ENCODE assay signal across 27 mouse cellular contexts in the genomic region with DNA sequence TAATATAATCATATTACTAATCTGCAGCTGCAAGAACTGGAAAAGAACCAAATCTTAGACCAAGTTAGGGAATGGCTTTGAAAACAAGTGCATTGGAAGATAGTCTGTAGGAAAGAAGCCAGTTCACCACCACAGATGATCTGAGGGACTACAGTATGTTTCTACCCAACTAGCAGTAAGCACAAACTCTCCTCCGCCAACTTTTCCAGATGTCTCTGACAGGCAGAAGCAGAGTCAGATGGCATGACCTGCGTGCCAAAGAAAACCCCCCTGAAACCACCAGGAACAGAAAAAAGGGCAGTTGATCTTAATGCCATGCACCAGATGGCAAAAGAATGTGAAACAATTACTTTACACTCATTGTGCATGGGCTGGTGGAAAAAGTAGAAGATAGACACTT.
A peak's percentile ranks its signal among the peaks of the same experiment; 100 is the strongest.
DNase-seq lines count a peak whose midpoint lies in the region; ATAC-seq and TF ChIP-seq lines count a peak whose summit lies in the region.
"Had no signal": no experiment of that assay in that cellular context is flagged by ENCODE, and none has a peak within 500 bp of the region (broad histone marks: within the 10 kb centered on the region; RNA-seq: fewer than 3 reads in every experiment).

No protein-coding gene starts in this region.

- no peak overlapping the region for H3K4me2 ChIP-seq in forebrain, embryonic 14.5 days (ENCODE audit: low read length)
- H3K4me2 ChIP-seq in forebrain, embryonic 12.5 days, result no peak overlapping the region
- H3K4me2 ChIP-seq in midbrain, postnatal 0 days (ENCODE audit: low read depth, low read length, poor library complexity, severe bottlenecking), result no peak overlapping the region
- no peak overlapping the region for H3K4me2 ChIP-seq in midbrain, embryonic 11.5 days
- H3K4me2 ChIP-seq: heart, embryonic 13.5 days; hindbrain, embryonic 14.5 days; limb, embryonic 15.5 days; liver, embryonic 13.5 days; midbrain, embryonic 15.5 days had no signal

- peak; percentile 23 for DNase-seq in forebrain, embryonic 14.5 days (ENCODE audit: low spot score)
- DNase-seq in midbrain, postnatal 0 days (ENCODE audit: low spot score), result peak; percentile 4
- DNase-seq in midbrain, embryonic 11.5 days (ENCODE audit: low spot score, missing footprints), result no peak
- DNase-seq in fibroblast of lung, adult 2 months (ENCODE audit: low read depth), result peak; percentile 32
- peak; percentile 2 to 14 for DNase-seq in layer of hippocampus, postnatal 36 days
- DNase-seq in kidney, adult 18-20 months, result no peak
- no peak for DNase-seq in kidney, postnatal 10 days
- DNase-seq: adrenal gland, adult 8-10 months; cerebellum, adult 11-12 months; cerebellum, postnatal 36 days; gastrocnemius, adult 2 months; heart, postnatal 10 days; kidney, postnatal 25 days; liver, embryonic 13.5 days; lung, adult 18-20 months; right cerebral cortex, postnatal 25 days; thymus, adult 18-20 months; thymus, postnatal 36 days had no signal

- no peak for TF ChIP-seq CTCF in midbrain, postnatal 0 days (IDR thresholded peaks at IDR 0.05)

- H3K9ac ChIP-seq in forebrain, embryonic 14.5 days (ENCODE audit: low read length), result no peak overlapping the region
- H3K9ac ChIP-seq in forebrain, embryonic 12.5 days, result no peak overlapping the region
- no peak overlapping the region for H3K9ac ChIP-seq in midbrain, postnatal 0 days (replicated peaks; ENCODE audit: low read length, poor library complexity, severe bottlenecking)
- no peak overlapping the region for H3K9ac ChIP-seq in midbrain, embryonic 11.5 days (ENCODE audit: low read length)
- H3K9ac ChIP-seq: heart, embryonic 13.5 days; hindbrain, embryonic 14.5 days; limb, embryonic 15.5 days; liver, embryonic 13.5 days; midbrain, embryonic 15.5 days had no signal

- H3K4me1 ChIP-seq in forebrain, embryonic 14.5 days (ENCODE audit: control insufficient read depth, insufficient read depth, low read length), result no peaks in the 10 kb centered on the region
- no peaks in the 10 kb centered on the region for H3K4me1 ChIP-seq in forebrain, embryonic 12.5 days
- H3K4me1 ChIP-seq in midbrain, postnatal 0 days (ENCODE audit: insufficient read depth, low read length), result no peaks in the 10 kb centered on the region
- H3K4me1 ChIP-seq in midbrain, embryonic 11.5 days (ENCODE audit: control insufficient read depth, insufficient read depth, low read length), result no peaks in the 10 kb centered on the region
- H3K4me1 ChIP-seq: heart, embryonic 13.5 days; limb, embryonic 10.5 days; limb, embryonic 15.5 days; liver, embryonic 13.5 days; midbrain, embryonic 15.5 days had no signal

- H3K27me3 ChIP-seq in forebrain, embryonic 14.5 days (replicated peaks; ENCODE audit: control insufficient read depth, insufficient read depth, low read length), result no peaks in the 10 kb centered on the region
- no peaks in the 10 kb centered on the region for H3K27me3 ChIP-seq in forebrain, embryonic 12.5 days
- no peaks in the 10 kb centered on the region for H3K27me3 ChIP-seq in midbrain, postnatal 0 days (ENCODE audit: insufficient read depth, low read length)
- H3K27me3 ChIP-seq in midbrain, embryonic 11.5 days (ENCODE audit: control insufficient read depth, insufficient read depth, low read length), result no peaks in the 10 kb centered on the region
- H3K27me3 ChIP-seq: heart, embryonic 13.5 days; limb, embryonic 15.5 days; liver, embryonic 13.5 days; midbrain, embryonic 15.5 days had no signal

- H3K36me3 ChIP-seq in forebrain, embryonic 14.5 days (ENCODE audit: control insufficient read depth, insufficient read depth, low read length), result no peaks in the 10 kb centered on the region
- no peaks in the 10 kb centered on the region for H3K36me3 ChIP-seq in forebrain, embryonic 12.5 days (replicated peaks)
- no peaks in the 10 kb centered on the region for H3K36me3 ChIP-seq in midbrain, postnatal 0 days (ENCODE audit: insufficient read depth, low read length)
- no peaks in the 10 kb centered on the region for H3K36me3 ChIP-seq in midbrain, embryonic 11.5 days (ENCODE audit: control insufficient read depth, insufficient read depth, low read length)
- H3K36me3 ChIP-seq: heart, embryonic 13.5 days; limb, embryonic 10.5 days; limb, embryonic 15.5 days; liver, embryonic 13.5 days; midbrain, embryonic 15.5 days had no signal

- 80% methylated on average over 2 of the region's 2 CpGs for WGBS in forebrain, embryonic 14.5 days
- WGBS in forebrain, embryonic 12.5 days, result 95% methylated on average over 2 of the region's 2 CpGs
- WGBS in midbrain, postnatal 0 days, result 93% methylated on average over 2 of the region's 2 CpGs
- 93% methylated on average over 2 of the region's 2 CpGs for WGBS in midbrain, embryonic 11.5 days

- no peak overlapping the region for H3K4me3 ChIP-seq in forebrain, embryonic 14.5 days (ENCODE audit: low read depth, low read length)
- H3K4me3 ChIP-seq in forebrain, embryonic 12.5 days (replicated peaks), result no peak overlapping the region
- no peak overlapping the region for H3K4me3 ChIP-seq in midbrain, postnatal 0 days (ENCODE audit: low read depth, low read length)
- no peak overlapping the region for H3K4me3 ChIP-seq in midbrain, embryonic 11.5 days (ENCODE audit: low read depth, low read length)
- H3K4me3 ChIP-seq: gastrocnemius, adult 2 months; heart, embryonic 13.5 days; limb, embryonic 10.5 days; limb, embryonic 15.5 days; liver, embryonic 13.5 days; midbrain, embryonic 15.5 days had no signal

- ATAC-seq in forebrain, embryonic 14.5 days, result no peak
- no peak for ATAC-seq in forebrain, embryonic 12.5 days (ENCODE audit: low FRiP score)
- ATAC-seq in midbrain, postnatal 0 days (ENCODE audit: low FRiP score), result no peak
- no peak for ATAC-seq in midbrain, embryonic 11.5 days (ENCODE audit: low FRiP score)
- ATAC-seq: CD4-positive, CD25-positive, alpha-beta regulatory T cell, adult 4 months; intestine, postnatal 0 days; lung, postnatal 0 days; midbrain, embryonic 15.5 days had no signal

- H3K27ac ChIP-seq in forebrain, embryonic 14.5 days (ENCODE audit: low read depth, low read length), result no peak overlapping the region
- no peak overlapping the region for H3K27ac ChIP-seq in forebrain, embryonic 12.5 days
- H3K27ac ChIP-seq in midbrain, postnatal 0 days (ENCODE audit: low read depth, low read length), result no peak overlapping the region
- no peak overlapping the region for H3K27ac ChIP-seq in midbrain, embryonic 11.5 days (ENCODE audit: low read depth, low read length)
- H3K27ac ChIP-seq: gastrocnemius, adult 2 months; heart, embryonic 13.5 days; hindbrain, embryonic 14.5 days; limb, embryonic 10.5 days; limb, embryonic 15.5 days; liver, embryonic 13.5 days; midbrain, embryonic 15.5 days had no signal

- no peaks in the 10 kb centered on the region for H3K9me3 ChIP-seq in forebrain, embryonic 14.5 days (replicated peaks; ENCODE audit: control insufficient read depth, low read length)
- no peaks in the 10 kb centered on the region for H3K9me3 ChIP-seq in forebrain, embryonic 12.5 days
- no peaks in the 10 kb centered on the region for H3K9me3 ChIP-seq in midbrain, postnatal 0 days (ENCODE audit: low read length)
- H3K9me3 ChIP-seq in midbrain, embryonic 11.5 days (ENCODE audit: control insufficient read depth, low read length), result no peaks in the 10 kb centered on the region
- H3K9me3 ChIP-seq: heart, embryonic 13.5 days; limb, embryonic 10.5 days; limb, embryonic 15.5 days; liver, embryonic 13.5 days; midbrain, embryonic 15.5 days had no signal

Comparison
In these comparisons a context has a peak if more than half of its experiments do, and no peak if none do; other contexts are left out.
1. DNase-seq: peak in forebrain, embryonic 14.5 days (single experiment), midbrain, postnatal 0 days (single experiment), fibroblast of lung, adult 2 months (single experiment) and layer of hippocampus, postnatal 36 days (2 of 2); none in midbrain, embryonic 11.5 days (single experiment), kidney, adult 18-20 months (single experiment) and kidney, postnatal 10 days (single experiment).